In genomic region chr15:99368583-99369266, GRCm38 (mm10) we compare ENCODE assay signal across 9 mouse cellular contexts. TPM values are rescaled to one million over a fixed set of nuclear protein-coding genes. Genes with fewer than 3 reads are reported as not detected.
DNase-seq lines count a peak whose midpoint lies in the region; ATAC-seq and TF ChIP-seq lines count a peak whose summit lies in the region.
"Had no signal": no experiment of that assay in that cellular context is flagged by ENCODE, and none has a peak within 500 bp of the region (broad histone marks: within the 10 kb centered on the region; RNA-seq: fewer than 3 reads in every experiment).

No protein-coding gene starts in this region.

- WGBS in kidney, adult 2 months = 46% methylated on average over 4 of the region's 4 CpGs
- WGBS in hindbrain, embryonic 14.5 days = 78% methylated on average over 4 of the region's 4 CpGs
- 72% methylated on average over 4 of the region's 4 CpGs for WGBS in midbrain, embryonic 13.5 days

- peak overlapping the region; percentile 24 for H3K27ac ChIP-seq in kidney, adult 2 months (ENCODE audit: insufficient read depth, low read depth, low read length)
- H3K27ac ChIP-seq in hindbrain, embryonic 14.5 days = no peak overlapping the region
- H3K27ac ChIP-seq in midbrain, embryonic 13.5 days = no peak overlapping the region

- no peak for TF ChIP-seq POLR2A in kidney, adult 2 months (IDR thresholded peaks at IDR 0.05; ENCODE audit: low read depth, low read length)

- intact Hi-C loops in left cerebral cortex, postnatal 25 days (cut with DNase I) = no loop called here

- DNase-seq in kidney, adult 2 months = no peak
- no peak for DNase-seq in kidney, postnatal 36 days
- DNase-seq in brain, adult 2 months (ENCODE audit: low read depth, low spot score) = peak; percentile 13
- no peak for DNase-seq in hindbrain, embryonic 14.5 days (ENCODE audit: low spot score)
- no peak for DNase-seq in layer of hippocampus, adult 11-12 months (ENCODE audit: low spot score)
- no peak for DNase-seq in left cerebral cortex, postnatal 25 days (ENCODE audit: low spot score in 2 of 2)
- DNase-seq: cerebellum, postnatal 14 days had no signal

- H3K27me3 ChIP-seq in kidney, adult 2 months (replicated peaks; ENCODE audit: control insufficient read depth, insufficient read depth, low read length) = no peaks in the 10 kb centered on the region
- no peaks in the 10 kb centered on the region for H3K27me3 ChIP-seq in hindbrain, embryonic 14.5 days (ENCODE audit: control insufficient read depth, insufficient read depth, low read length)
- H3K27me3 ChIP-seq in midbrain, embryonic 13.5 days = peaks cover 15% of the 10 kb centered on the region

- peaks cover 11% of the 10 kb centered on the region for H3K4me1 ChIP-seq in kidney, adult 2 months (ENCODE audit: control insufficient read depth, insufficient read depth, low read length)
- H3K4me1 ChIP-seq in hindbrain, embryonic 14.5 days (replicated peaks; ENCODE audit: control insufficient read depth, insufficient read depth, low read length) = peaks cover 11% of the 10 kb centered on the region
- peaks cover 17% of the 10 kb centered on the region for H3K4me1 ChIP-seq in midbrain, embryonic 13.5 days (replicated peaks)

- no peak for ATAC-seq in hindbrain, embryonic 14.5 days (ENCODE audit: low FRiP score)
- no peak for ATAC-seq in midbrain, embryonic 13.5 days
- ATAC-seq in CD4-positive, CD25-positive, alpha-beta regulatory T cell, adult 4 months = no peak

- H3K4me2 ChIP-seq in hindbrain, embryonic 14.5 days (replicated peaks) = peak overlapping the region; percentile 72
- H3K4me2 ChIP-seq in midbrain, embryonic 13.5 days (replicated peaks) = peak overlapping the region; percentile 74

- 0 out of 2 replicates have a peak overlapping the region, but pooled peaks have one; percentile 82 for H3K9ac ChIP-seq in hindbrain, embryonic 14.5 days
- peak overlapping the region; percentile 86; the same call in 1 of the 2 replicates for H3K9ac ChIP-seq in midbrain, embryonic 13.5 days (replicated peaks)

- no peaks in the 10 kb centered on the region for H3K36me3 ChIP-seq in kidney, adult 2 months (ENCODE audit: control insufficient read depth, insufficient read depth, low read length)
- H3K36me3 ChIP-seq in hindbrain, embryonic 14.5 days (replicated peaks; ENCODE audit: control insufficient read depth, insufficient read depth) = no peaks in the 10 kb centered on the region
- no peaks in the 10 kb centered on the region for H3K36me3 ChIP-seq in midbrain, embryonic 13.5 days

- H3K9me3 ChIP-seq in hindbrain, embryonic 14.5 days (ENCODE audit: control insufficient read depth, low read length) = no peaks in the 10 kb centered on the region
- no peaks in the 10 kb centered on the region for H3K9me3 ChIP-seq in midbrain, embryonic 13.5 days

- H3K4me3 ChIP-seq in kidney, adult 2 months (ENCODE audit: insufficient read depth, low read depth, low read length) = peak overlapping the region; percentile 41
- peak overlapping the region; percentile 80 for H3K4me3 ChIP-seq in hindbrain, embryonic 14.5 days (replicated peaks; ENCODE audit: low read length)
- H3K4me3 ChIP-seq in midbrain, embryonic 13.5 days (replicated peaks) = peak overlapping the region; percentile 82

- TF ChIP-seq CTCF in kidney, adult 2 months (conservative IDR thresholded peaks at IDR 0.05; ENCODE audit: insufficient read depth, insufficient read length, low read depth, low read length) = no peak

RNA-seq across cellular contexts. Expression of gene Fmnl3, which starts 1.6 kb away (rescaled TPM):
- 26.8 and 26.9 TPM in 2 replicates for polyA plus RNA-seq in kidney, adult 2 months (2012; rRNA removed)
- polyA plus RNA-seq in hindbrain, embryonic 14.5 days (2014; fragmentation: Nextera tagmentation; extraction: Ambion mirVana) = 9.0 and 9.2 TPM in 2 replicates
- polyA plus RNA-seq in midbrain, embryonic 13.5 days (2015; fragmentation: Nextera tagmentation; extraction: Ambion mirVana) = 8.5 and 8.7 TPM in 2 replicates
- 10 to 100 TPM in 1 of 2 experiments, 1 to 10 TPM in 1; 7.7 to 16.0 TPM for polyA plus RNA-seq in CD4-positive, CD25-positive, alpha-beta regulatory T cell, adult 4 months (2017; shearing (Covaris generic))
- 10 to 100 TPM in 1 of 2 experiments, 1 to 10 TPM in 1; 9.5 to 10.7 TPM for total RNA-seq in left cerebral cortex, postnatal 25 days (2021)

RNA-seq across cellular contexts. Expression of gene Tmbim6, which starts 24.0 kb away (rescaled TPM):
- polyA plus RNA-seq in kidney, adult 2 months (2012; rRNA removed) = 2,322 and 2,701 TPM in 2 replicates
- 262 and 272 TPM in 2 replicates for polyA plus RNA-seq in hindbrain, embryonic 14.5 days (2014; fragmentation: Nextera tagmentation; extraction: Ambion mirVana)
- 228 and 244 TPM in 2 replicates for polyA plus RNA-seq in midbrain, embryonic 13.5 days (2015; fragmentation: Nextera tagmentation; extraction: Ambion mirVana)
- polyA plus RNA-seq in CD4-positive, CD25-positive, alpha-beta regulatory T cell, adult 4 months (2017; shearing (Covaris generic)) = 1,000 to 10,000 TPM; 1,029 to 1,509 TPM
- 100 to 1,000 TPM; 331 to 338 TPM for total RNA-seq in left cerebral cortex, postnatal 25 days (2021)
